Mouse (Mus musculus) stomach, postnatal 0 days (tissue): ENCODE measurements at regions not wholly inside any gene's neighbourhood (a gene's known extent, or its start where the extent isn't known, plus 50 kb on each side); places are given as distances from the start of the nearest gene placed in this dataset.

Source experiments
- CTCF ChIP-seq: IDR thresholded peaks from 2 replicates; pipeline ENCODE4 v1.5.1; 2016; ENCODE audit warnings: antibody characterized with exemption, low read depth, mild to moderate bottlenecking, moderate library complexity
- EP300 ChIP-seq: optimal IDR thresholded peaks from 2 replicates; pipeline ENCODE3; 2016; ENCODE audit warnings: antibody characterized with exemption

GRCm38 (mm10) chr10:67695891-67696853 lies 147.4 kb upstream of the Ado start:
- TF ChIP-seq EP300 (no peak), CTCF (no peak)
